Mouse (Mus musculus) testis, adult 2 months (tissue): ENCODE results near the gene Galnt17.

ENCODE experiments used
- CTCF ChIP-seq: fragments of 200-500 bp; IDR thresholded peaks from 2 replicates; pipeline ENCODE4 v1.5.1; 2012; ENCODE audit warnings: low read depth, mild to moderate bottlenecking, inconsistent platforms, low read length, moderate library complexity; ENCODE audit not compliant: control insufficient read depth, insufficient read depth, insufficient replicate concordance
- POLR2A ChIP-seq: fragments of 200-500 bp; IDR thresholded peaks from 2 replicates; pipeline ENCODE4 v1.6.1; 2012; ENCODE audit warnings: low read depth, mild to moderate bottlenecking, inconsistent platforms, low read length, moderate library complexity; ENCODE audit not compliant: control insufficient read depth

DNA sequence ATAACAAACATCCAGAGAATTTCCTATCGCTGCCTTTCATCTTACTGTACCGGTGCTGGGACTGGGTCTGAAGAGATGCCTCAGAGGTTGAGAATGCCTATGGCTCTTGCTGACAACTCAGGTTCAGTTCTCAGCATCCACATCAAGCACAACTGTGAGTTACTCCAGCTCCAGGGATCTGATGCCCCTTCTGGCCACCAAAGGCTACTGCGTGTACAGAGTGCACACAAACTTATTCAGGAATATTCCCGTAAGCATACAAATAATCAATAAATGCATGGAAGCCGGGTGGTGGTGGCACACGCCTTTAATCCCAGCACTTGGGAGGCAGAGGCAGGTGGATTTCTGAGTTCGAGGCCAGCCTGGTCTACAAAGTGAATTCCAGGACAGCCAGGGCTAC, 232.5 kb downstream of the Galnt17 start:
- no peak for TF ChIP-seq POLR2A
- TF ChIP-seq CTCF: no peak
